Mouse (Mus musculus) neural tube, embryonic 14.5 days (tissue): ENCODE data around the gene Eras. TPM values are rescaled to one million over a fixed set of nuclear protein-coding genes. Genes with fewer than 3 reads are reported as not detected.

ENCODE experiments used
- ATAC-seq: fragments of 200-750 bp; cut with Nextera tagmentation; 2 replicates; pipeline ENCODE4 v1.8.0; 2017; ENCODE audit warnings: low read depth, mild to moderate bottlenecking, moderate TSS enrichment, moderate library complexity
- H3K27ac ChIP-seq: fragments of 300-500 bp; sonication (generic); 2 replicates; pipeline ENCODE4 v1.5.1; 2014; ENCODE audit warnings: low read depth, mild to moderate bottlenecking, control low read depth, low read length, moderate library complexity, mixed read lengths
- H3K27me3 ChIP-seq: fragments of 300-500 bp; sonication (generic); 2 replicates; pipeline ENCODE4 v1.6.1; 2014; ENCODE audit warnings: low read length; ENCODE audit not compliant: control insufficient read depth, insufficient read depth
- H3K36me3 ChIP-seq: fragments of 300-500 bp; sonication (generic); 2 replicates; pipeline ENCODE4 v1.6.1; 2014; ENCODE audit warnings: low read length, mixed read lengths; ENCODE audit not compliant: control insufficient read depth, insufficient read depth
- H3K4me1 ChIP-seq: fragments of 300-500 bp; sonication (generic); 2 replicates; pipeline ENCODE4 v1.6.1; 2014; ENCODE audit warnings: low read length; ENCODE audit not compliant: control insufficient read depth, insufficient read depth
- H3K4me2 ChIP-seq: fragments of 300-500 bp; sonication (generic); 2 replicates; pipeline ENCODE4 v1.6.1; 2014; ENCODE audit warnings: mild to moderate bottlenecking, low read depth, low read length, control low read depth
- H3K4me3 ChIP-seq: fragments of 300-500 bp; sonication (generic); 2 replicates; pipeline ENCODE4 v1.5.1; 2014; ENCODE audit warnings: low read depth, low read length, control low read depth, mixed read lengths
- H3K9ac ChIP-seq: fragments of 300-500 bp; sonication (generic); replicated peaks from 2 replicates; pipeline ENCODE4 v1.6.1; 2014; ENCODE audit warnings: low read depth, mild to moderate bottlenecking, control low read depth, low read length, mixed read lengths
- H3K9me3 ChIP-seq: fragments of 300-500 bp; sonication (generic); 2 replicates; pipeline ENCODE4 v1.6.1; 2016; ENCODE audit warnings: low read length; ENCODE audit not compliant: control insufficient read depth
- WGBS: fragments of 180-500 bp; shearing (Covaris S2); extraction: QIAGEN DNeasy Blood & Tissue Kit; methylation state at CpG from one replicate; pipeline ENCODE4 v1.1.7; 2014; 5-methylcytosine and 5-hydroxymethylcytosine counted together
- polyA plus RNA-seq: library from polyadenylated mRNA; unstranded; fragments of >200 nt; fragmentation: Nextera tagmentation; extraction: Ambion mirVana; gene quantifications from 2 replicates; pipeline ENCODE4 v1.2.1, GENCODE M21; 2014

Eras gene
- polyA plus RNA-seq, 1 experiment from 2014 or later, result not detected

GRCm38 (mm10) chrX:7898211-7898610 is 30.2 kb downstream of the Eras start:
- Histone ChIP-seq H3K4me1 (peaks cover 6% of the 10 kb centered on the region; the same call in 1 of the 2 replicates), H3K27ac (no peak overlapping the region), H3K36me3 (0 out of 2 replicates have a peak, but pooled peaks cover 3% of the 10 kb centered on the region), H3K27me3 (no peaks in the 10 kb centered on the region), H3K4me3 (peak overlapping the region; percentile 46), H3K9me3 (no peaks in the 10 kb centered on the region), H3K9ac (peak overlapping the region; percentile 35; the same call in 1 of the 2 replicates), H3K4me2 (peak overlapping the region; percentile 53)
- 34% methylated on average over 13 of the region's 13 CpGs for WGBS
- ATAC-seq, result no peak

GRCm38 (mm10) chrX:7883841-7884567 is 44.4 kb downstream of the Eras start, which contains the start of gene Slc35a2:
Slc35a2 (plus strand) TSS chrX:7884028.
- H3K9ac ChIP-seq, result peak within 1 kb of the TSS; percentile 50
- H3K4me2 ChIP-seq, result peak within 1 kb of the TSS; percentile 60
- H3K36me3 ChIP-seq, result no peaks in the 10 kb centered on the region
- no peaks in the 10 kb centered on the region for H3K4me1 ChIP-seq
- ATAC-seq, result peak; percentile 83
- H3K4me3 ChIP-seq, result peak within 1 kb of the TSS; percentile 42
- H3K27ac ChIP-seq, result peak within 1 kb of the TSS; percentile 85
- H3K27me3 ChIP-seq, result no peaks in the 10 kb centered on the region
- no peaks in the 10 kb centered on the region for H3K9me3 ChIP-seq
- 16% methylated on average over 49 of the region's 49 CpGs for WGBS

GRCm38 (mm10) chrX:7879819-7880218 is 48.6 kb downstream of the Eras start:
- Histone ChIP-seq H3K4me2 (peak overlapping the region; percentile 75), H3K27ac (no peak overlapping the region), H3K4me1 (no peaks in the 10 kb centered on the region), H3K27me3 (no peaks in the 10 kb centered on the region), H3K4me3 (peak overlapping the region; percentile 7; the same call in 1 of the 2 replicates), H3K9me3 (no peaks in the 10 kb centered on the region), H3K36me3 (no peaks in the 10 kb centered on the region), H3K9ac (no peak overlapping the region)
- peak; percentile 39; the same call in 1 of the 2 replicates for ATAC-seq
- WGBS, result 12% methylated on average over 11 of the region's 11 CpGs

- H3K4me2 ChIP-seq, result peak overlapping the region; percentile 75
- H3K27ac ChIP-seq, result 0 out of 2 replicates have a peak overlapping the region, but pooled peaks have one; percentile 44
- 19% methylated on average over 20 of the region's 21 CpGs for WGBS
- no peaks in the 10 kb centered on the region for H3K27me3 ChIP-seq
- peak overlapping the region; percentile 46 for H3K4me3 ChIP-seq
- H3K4me1 ChIP-seq, result no peaks in the 10 kb centered on the region
- no peaks in the 10 kb centered on the region for H3K9me3 ChIP-seq
- H3K36me3 ChIP-seq, result peaks cover 4% of the 10 kb centered on the region; the same call in 1 of the 2 replicates
- ATAC-seq, result peak; percentile 32; the same call in 1 of the 2 replicates
- peak overlapping the region; percentile 57 for H3K9ac ChIP-seq
Observed at GRCm38 (mm10) chrX:7878495-7878894, 49.9 kb downstream of the Eras start.

GRCm38 (mm10) chrX:7878007-7878419 is 50.4 kb downstream of the Eras start, which contains the start of gene Pim2:
Pim2 (plus strand) TSS chrX:7878262.
- no peaks in the 10 kb centered on the region for H3K9me3 ChIP-seq
- peak within 1 kb of the TSS; percentile 46 for H3K4me3 ChIP-seq
- no peaks in the 10 kb centered on the region for H3K4me1 ChIP-seq
- H3K9ac ChIP-seq, result peak within 1 kb of the TSS; percentile 57
- WGBS, result 11% methylated on average over 38 of the region's 38 CpGs
- peak within 1 kb of the TSS; percentile 75 for H3K4me2 ChIP-seq
- H3K27ac ChIP-seq, result peak within 1 kb of the TSS; percentile 62; the same call in 1 of the 2 replicates
- H3K36me3 ChIP-seq, result peaks cover 6% of the 10 kb centered on the region; the same call in 1 of the 2 replicates
- peak; percentile 94 for ATAC-seq
- no peaks in the 10 kb centered on the region for H3K27me3 ChIP-seq

Other genes with a start within 250 kb of the Eras start
- gene Magix, start 247.4 kb downstream of the Eras start, polyA plus RNA-seq, result 0.20 TPM in 1 of 2 replicates, not detected in the other
- 50.0 and 55.7 TPM in 2 replicates for gene Gpkow, start 231.5 kb downstream of the Eras start, polyA plus RNA-seq
- 22.3 and 23.6 TPM in 2 replicates for gene Wdr45, start 214.3 kb downstream of the Eras start, polyA plus RNA-seq
- gene Gm45208, start 206.4 kb downstream of the Eras start, polyA plus RNA-seq, result 0.47 and 2.9 TPM in 2 replicates
- gene Praf2, start 200.2 kb downstream of the Eras start, polyA plus RNA-seq, result 137 and 147 TPM in 2 replicates
- 55.9 and 57.1 TPM in 2 replicates for gene Ccdc120, start 177.7 kb downstream of the Eras start, polyA plus RNA-seq
- gene Tfe3, start 166.0 kb downstream of the Eras start, polyA plus RNA-seq, result 16.6 and 23.8 TPM in 2 replicates
- gene Gripap1, start 138.8 kb downstream of the Eras start, polyA plus RNA-seq, result 57.3 and 74.5 TPM in 2 replicates
- gene Kcnd1, start 106.3 kb downstream of the Eras start, polyA plus RNA-seq, result 5.8 and 7.7 TPM in 2 replicates
- 26.8 and 28.1 TPM in 2 replicates for gene Otud5, start 87.2 kb downstream of the Eras start, polyA plus RNA-seq
- gene Pim2, start 50.3 kb downstream of the Eras start, polyA plus RNA-seq, result 20.7 and 22.9 TPM in 2 replicates
- gene Slc35a2, start 44.6 kb downstream of the Eras start, polyA plus RNA-seq, result 23.6 and 25.1 TPM in 2 replicates
- 184 and 191 TPM in 2 replicates for gene Pqbp1, start 29.3 kb downstream of the Eras start, polyA plus RNA-seq
- gene Timm17b, start 29.2 kb downstream of the Eras start, polyA plus RNA-seq, result 146 and 167 TPM in 2 replicates
- not detected in 2 replicates for gene Gm10491, start 20.8 kb downstream of the Eras start, polyA plus RNA-seq
- gene Gm10490, start 19.1 kb downstream of the Eras start, polyA plus RNA-seq, result not detected in 2 replicates
- gene Pcsk1n, start 8.8 kb downstream of the Eras start, polyA plus RNA-seq, result 245 and 258 TPM in 2 replicates
- gene Hdac6, start 19.3 kb upstream of the Eras start, polyA plus RNA-seq, result 56.8 and 59.1 TPM in 2 replicates
- gene Gata1, start 49.5 kb upstream of the Eras start, polyA plus RNA-seq, result not detected in 2 replicates
- 0.43 and 1.2 TPM in 2 replicates for gene Glod5, start 89.9 kb upstream of the Eras start, polyA plus RNA-seq
- 37.2 and 38.2 TPM in 2 replicates for gene Suv39h1, start 146.2 kb upstream of the Eras start, polyA plus RNA-seq
- gene Was, start 161.9 kb upstream of the Eras start, polyA plus RNA-seq, result 0.12 and 0.28 TPM in 2 replicates
- gene Wdr13, start 204.3 kb upstream of the Eras start, polyA plus RNA-seq, result 63.7 and 66.9 TPM in 2 replicates
- gene Rbm3, start 217.3 kb upstream of the Eras start, polyA plus RNA-seq, result 379 and 383 TPM in 2 replicates
- 23.7 and 24.4 TPM in 2 replicates for gene Tbc1d25, start 247.6 kb upstream of the Eras start, polyA plus RNA-seq